Mouse (Mus musculus) right cerebral cortex, postnatal 36 days (tissue): ENCODE data around the gene Esrp2.

ENCODE experiments used
- DNase-seq, 2 experiments: peaks; one replicate each; pipeline ENCODE4 v3.0.0; 2022; ENCODE audit warnings: low spot score in 2 of 2, mixed read lengths in 1 of 2

Esrp2 gene

DNA sequence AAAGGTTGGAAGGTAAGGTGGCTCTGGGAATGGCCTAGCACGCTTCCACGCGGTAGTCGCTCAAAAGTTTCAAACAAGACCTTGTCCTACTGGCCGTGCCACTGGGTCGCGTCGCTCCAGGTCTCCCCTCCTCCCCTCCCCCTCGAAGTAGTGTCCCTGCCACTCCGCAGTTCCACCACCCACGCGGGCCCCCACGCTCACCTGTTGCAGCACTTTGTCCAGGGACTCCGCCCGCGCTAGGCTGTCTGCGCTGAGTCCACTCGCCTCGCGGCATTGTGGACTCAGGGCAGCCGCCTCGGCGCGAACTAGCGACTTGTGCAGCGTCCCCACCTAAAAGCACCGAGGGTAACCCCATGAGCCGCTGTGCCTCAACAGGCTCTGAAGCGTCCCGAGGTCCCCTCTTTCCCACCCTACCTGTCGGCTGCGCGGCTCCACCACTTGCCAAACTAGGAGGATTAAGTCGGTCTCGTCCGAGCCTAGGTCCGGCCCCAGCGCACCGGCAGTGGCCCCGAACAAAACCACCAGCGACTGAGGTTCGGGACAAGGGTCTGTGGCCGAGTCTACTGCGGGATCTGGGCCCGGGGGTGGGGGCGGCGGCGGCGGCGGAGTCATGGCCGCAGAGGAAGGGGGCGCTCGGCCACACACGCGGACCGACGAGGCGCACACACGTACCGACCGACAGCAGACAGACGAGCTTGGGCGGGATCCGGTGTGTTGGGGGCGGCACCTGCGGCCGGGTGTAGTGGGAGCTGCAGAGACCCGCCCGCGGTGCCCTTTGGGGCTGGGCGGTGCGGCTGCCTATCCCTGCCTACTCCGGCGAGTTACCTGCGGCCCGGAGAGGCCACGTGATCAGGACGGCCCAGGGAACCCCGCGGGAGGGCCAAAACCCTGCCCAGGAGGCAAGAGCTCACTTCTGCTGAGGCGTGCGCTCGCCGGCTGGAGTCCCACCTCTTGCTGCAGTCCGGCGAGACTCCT lies at the start of gene Esrp2:
Esrp2 (minus strand) TSS at position 819 of the 975 bp plus-strand sequence.
- DNase-seq = no peak

DNA sequence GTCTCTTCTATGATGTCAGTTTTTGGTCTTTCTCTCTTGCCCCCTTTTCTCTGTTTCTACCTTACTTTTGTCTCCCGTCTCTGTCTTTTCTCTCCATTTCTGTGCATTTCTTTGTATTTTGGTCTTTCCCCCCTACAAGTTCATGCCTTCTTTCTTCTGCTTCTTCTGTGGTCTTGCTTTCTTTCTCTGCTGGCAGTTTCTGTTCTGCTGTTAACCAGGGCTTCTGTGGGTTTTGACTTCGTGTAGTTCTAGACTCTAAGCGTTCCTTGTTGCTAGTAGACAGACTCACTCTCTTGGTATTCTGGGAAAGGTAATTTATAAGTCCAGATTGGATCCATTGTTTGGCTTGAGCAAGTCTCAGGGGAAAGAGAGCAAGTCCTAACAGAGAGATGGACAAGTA lies 49.6 kb upstream of the Esrp2 start:
- DNase-seq = no peak

- no peak for DNase-seq
Measured at GRCm38 (mm10) chr8:106185628-106186270, 49.0 kb upstream of the Esrp2 start.

GRCm38 (mm10) chr8:106178428-106178827 lies 41.7 kb upstream of the Esrp2 start:
- no peak for DNase-seq

DNA sequence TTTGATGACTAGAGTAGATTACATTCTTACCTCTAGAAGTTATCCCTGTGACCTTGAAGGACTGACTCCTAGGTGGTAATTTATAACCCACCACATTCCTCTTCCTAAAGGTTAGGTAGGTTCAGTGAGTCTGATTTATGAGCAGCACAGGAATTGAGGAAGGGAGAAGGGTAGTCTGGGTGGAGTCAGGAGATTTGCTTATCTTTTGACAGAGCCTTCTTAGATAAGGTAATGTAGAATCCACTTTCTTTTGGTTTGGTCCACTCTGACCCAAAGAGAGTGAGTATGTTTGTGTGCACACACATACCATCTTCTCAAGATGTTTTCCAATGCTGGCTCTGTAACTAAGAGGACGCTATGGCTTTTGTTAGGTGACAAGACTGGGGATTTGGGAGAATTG lies 40.8 kb upstream of the Esrp2 start:
- no peak for DNase-seq

DNA sequence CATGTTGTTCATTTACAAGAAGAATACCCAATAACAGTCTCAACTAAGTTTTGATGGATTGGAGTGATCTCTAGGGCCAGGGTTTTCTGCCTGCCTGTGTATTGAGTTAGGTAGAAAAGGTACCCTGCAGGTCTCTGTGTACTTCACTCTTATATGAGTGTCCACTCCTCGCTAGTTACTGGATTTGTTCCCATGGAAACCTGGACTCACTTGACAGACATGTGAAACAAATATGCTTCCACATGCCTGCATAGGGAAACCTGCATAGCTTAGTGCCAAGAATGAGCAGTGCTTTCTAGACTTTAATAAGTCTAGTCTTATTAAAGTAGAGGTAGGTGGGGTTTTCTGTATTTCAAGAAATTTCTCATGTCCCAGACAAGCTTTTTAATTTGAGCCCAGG lies 40.1 kb upstream of the Esrp2 start:
- DNase-seq = no peak

- no peak for DNase-seq
Measured at GRCm38 (mm10) chr8:106173566-106173965, 36.8 kb upstream of the Esrp2 start.

DNA sequence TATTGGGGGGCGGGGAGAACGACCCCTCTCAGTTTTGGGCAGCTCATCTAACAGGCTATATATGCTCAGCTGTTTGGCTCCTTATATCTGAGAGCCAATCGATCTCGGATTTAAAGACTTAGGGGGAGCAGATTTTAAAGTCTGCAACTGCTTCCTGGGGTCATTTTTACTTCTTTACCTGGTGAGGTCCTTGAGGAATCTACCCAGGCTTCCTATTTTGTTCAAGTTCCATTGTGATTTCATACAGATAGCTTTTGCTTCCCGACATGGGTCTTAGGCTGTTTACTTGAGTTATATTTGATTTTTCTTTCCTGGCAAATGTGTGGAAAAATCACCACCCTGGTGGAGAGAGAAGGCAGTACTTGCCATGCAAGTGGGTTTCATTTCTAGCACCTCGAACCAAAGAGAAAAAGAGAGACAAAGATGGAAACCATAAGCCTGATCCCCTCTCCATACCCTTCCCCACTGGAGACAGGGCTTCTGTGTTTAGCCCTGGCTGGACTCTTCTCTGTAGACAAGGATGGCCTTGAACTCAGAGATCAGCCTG lies 33.2 kb upstream of the Esrp2 start:
- no peak for DNase-seq

DNA sequence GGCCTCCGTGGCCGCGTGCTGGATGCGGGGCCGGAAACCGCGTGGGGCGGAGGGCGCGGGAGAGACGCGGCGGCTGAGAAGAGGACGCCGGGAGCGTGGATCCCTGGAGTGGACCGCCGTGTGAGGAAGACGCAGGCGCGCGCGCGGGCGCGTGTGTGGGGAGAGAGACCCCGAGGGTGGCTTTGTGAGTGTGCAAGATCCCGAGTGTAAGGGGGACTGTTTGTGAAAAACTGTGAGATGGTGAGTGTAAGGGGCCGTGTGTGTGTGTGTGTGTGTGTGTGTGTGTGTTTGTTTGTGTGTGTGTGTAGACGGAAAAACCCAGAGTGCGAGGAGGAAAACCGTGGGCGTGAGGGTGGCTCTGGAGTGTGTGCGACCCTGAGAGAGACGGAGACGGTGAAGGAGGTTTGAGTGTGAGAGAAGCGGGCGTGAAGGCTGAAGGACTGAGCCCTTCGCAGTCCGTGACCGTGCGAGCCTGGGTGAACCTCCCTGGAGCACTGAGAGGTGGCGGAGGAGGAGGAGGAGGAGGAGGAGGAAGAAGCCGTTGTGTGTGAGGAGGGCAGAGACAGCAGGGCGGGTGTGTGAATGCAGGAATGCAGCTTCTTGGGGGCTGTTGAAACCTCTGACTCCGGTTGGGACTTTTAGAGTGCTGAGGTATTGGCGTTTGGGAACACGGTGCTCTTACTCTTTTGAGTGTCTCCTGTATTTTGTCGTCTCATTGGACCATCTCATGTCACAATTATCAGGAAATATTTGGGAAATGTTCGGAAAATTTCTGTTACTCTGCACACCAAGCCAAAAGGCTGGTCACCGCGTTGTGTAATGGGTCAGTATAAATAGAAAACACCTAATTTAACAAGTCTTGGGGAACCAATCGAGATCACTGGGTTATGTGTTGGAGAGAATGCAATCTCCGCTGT lies 32.5 kb upstream of the Esrp2 start:
- peak in 1 of 2 experiments; percentile 68 for DNase-seq

GRCm38 (mm10) chr8:106168356-106169016 lies 31.7 kb upstream of the Esrp2 start, which contains the start of gene Slc7a6:
TSS of gene Slc7a6 (plus strand) at chr8:106168857.
- DNase-seq = peak; percentile 77 to 83

- DNase-seq = peak; percentile 57 to 66
Measured at GRCm38 (mm10) chr8:106165460-106165859, 28.7 kb upstream of the Esrp2 start.

GRCm38 (mm10) chr8:106163251-106163650 lies 26.5 kb upstream of the Esrp2 start:
- DNase-seq = no peak

DNA sequence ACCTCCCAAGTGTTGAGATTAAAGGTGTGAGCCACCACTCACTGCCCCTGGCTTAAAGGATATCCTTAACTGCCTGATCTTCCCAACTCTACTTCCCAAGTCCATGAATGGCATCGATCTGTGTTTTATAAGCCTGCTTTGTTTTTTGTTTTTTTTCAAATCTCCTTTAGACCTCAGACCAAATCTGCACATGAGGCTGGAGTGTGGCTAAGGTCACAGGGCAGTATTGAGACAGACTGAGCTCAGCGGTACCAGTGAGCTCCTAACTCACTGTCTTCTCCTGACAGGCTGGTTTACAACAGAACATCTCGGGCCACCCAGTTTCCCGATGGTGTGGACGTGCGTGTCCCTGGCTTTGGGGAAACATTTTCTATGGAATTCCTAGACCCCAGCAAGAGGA lies 23.1 kb upstream of the Esrp2 start:
- no peak for DNase-seq

- no peak for DNase-seq
Measured at GRCm38 (mm10) chr8:106158381-106158780, 21.6 kb upstream of the Esrp2 start.

GRCm38 (mm10) chr8:106157419-106157818 lies 20.6 kb upstream of the Esrp2 start:
- no peak for DNase-seq

DNA sequence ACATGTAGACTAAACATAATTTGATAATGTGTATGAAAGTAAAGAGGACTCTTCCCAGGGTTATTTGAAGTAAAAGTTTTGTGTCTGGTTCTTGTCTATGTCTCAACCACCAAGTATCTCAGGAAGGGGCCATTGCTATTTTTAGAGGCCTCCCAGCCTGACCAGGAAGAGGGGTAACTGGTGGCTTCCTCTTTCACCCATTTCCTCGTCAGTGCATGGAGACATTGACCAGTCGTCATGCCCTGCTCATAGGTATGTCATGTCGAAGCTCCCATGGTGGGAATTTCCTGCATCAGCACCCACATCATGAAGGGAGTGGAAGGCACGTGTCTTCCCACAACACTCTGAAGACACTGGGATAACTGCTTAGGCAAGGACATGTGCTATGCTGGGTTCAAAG lies 16.1 kb upstream of the Esrp2 start:
- DNase-seq = no peak

DNA sequence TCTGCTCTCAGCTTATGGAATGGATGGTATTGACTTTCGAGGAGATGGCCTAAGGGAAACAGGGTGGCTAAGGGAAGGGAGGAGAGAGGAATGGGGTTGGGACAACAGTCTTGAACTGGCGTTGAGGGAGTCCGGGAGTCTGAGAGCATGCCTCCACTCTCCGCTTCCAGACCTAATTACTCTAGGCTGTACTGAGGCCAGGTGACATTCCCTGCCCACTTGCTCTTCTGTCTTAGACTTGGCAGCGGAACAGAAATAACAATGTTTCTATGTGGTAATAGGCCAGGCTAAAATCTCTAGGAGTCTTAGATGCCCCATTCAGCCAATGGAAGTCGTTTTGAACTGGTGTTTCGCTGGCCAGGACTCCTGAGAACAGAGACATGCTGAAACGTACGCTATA lies 14.3 kb upstream of the Esrp2 start:
- DNase-seq = no peak

DNA sequence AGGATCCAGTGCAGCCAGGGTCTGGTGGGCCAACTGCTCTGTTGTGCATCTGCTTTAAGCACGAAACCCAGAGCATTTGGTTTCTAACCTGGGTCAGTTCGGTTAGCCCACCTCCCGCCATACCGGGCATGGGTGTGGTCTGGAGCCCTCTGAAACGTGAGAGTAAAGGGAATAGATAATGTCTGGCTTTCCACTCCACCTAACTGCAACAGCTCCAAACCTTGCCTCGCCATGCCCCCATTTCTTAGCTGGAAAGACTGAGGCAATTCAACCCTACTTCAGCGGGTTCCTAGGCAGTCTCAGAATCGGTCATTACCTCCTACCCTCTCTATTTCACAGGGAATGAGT lies 13.9 kb upstream of the Esrp2 start:
- DNase-seq = no peak

GRCm38 (mm10) chr8:106149801-106150652 lies 13.3 kb upstream of the Esrp2 start, which contains the start of gene Pla2g15:
TSS of gene Pla2g15 (plus strand) at chr8:106150399.
- DNase-seq = peak; percentile 88 to 93

DNA sequence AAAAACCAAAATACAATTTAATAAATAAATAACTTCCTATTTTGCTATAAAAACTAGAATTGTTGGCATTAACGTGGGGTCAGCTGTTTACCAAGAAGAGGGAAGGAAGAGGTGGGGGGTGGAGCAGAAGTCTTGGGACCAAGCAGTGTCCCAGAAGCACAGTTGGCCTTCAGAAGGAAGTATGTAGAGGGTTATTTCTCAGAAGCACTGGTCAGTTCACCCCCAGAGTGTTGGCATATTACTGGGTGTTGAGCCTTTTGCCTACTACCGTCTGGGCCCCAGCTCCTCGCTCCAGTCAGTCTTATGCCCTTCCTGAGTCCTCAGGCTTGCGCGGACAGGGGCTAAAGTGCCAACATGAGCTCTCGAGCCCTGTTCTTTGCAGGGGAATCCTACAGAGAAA lies 12.3 kb upstream of the Esrp2 start:
- DNase-seq = no peak
